Mouse (Mus musculus) natural killer cell, adult 2 months (primary cell): Measurements from ENCODE around the gene Mdm2.
A peak's percentile ranks its signal among the peaks of the same experiment; 100 is the strongest.
"Not testable (repeated sequence)": the region's sequence is repeated elsewhere in the genome, so short reads cannot be mapped to it uniquely, and the experiment has no call there.

Experiments used
- DNase-seq, 2 experiments: peaks; one replicate each; pipeline ENCODE4 v3.0.0; 2022; ENCODE audit warnings: low spot score in 2 of 2

Mdm2 gene

GRCm38 (mm10) chr10:117710604-117711141 is at the start of gene Mdm2:
Gene Mdm2, minus strand, starts transcription at chr10:117710758.
- peak; percentile 93 to 95 for DNase-seq

- no peak for DNase-seq
Measured at GRCm38 (mm10) chr10:117759844-117760630, 49.5 kb upstream of the Mdm2 start.

GRCm38 (mm10) chr10:117758749-117759727 is 48.5 kb upstream of the Mdm2 start:
- DNase-seq, result no peak

GRCm38 (mm10) chr10:117758344-117758743 is 47.8 kb upstream of the Mdm2 start:
- DNase-seq, result not testable (repeated sequence)

GRCm38 (mm10) chr10:117757796-117758342 is 47.3 kb upstream of the Mdm2 start:
- no peak for DNase-seq

- no peak for DNase-seq
Measured at GRCm38 (mm10) chr10:117757259-117757658, 46.7 kb upstream of the Mdm2 start.

- DNase-seq, result no peak
Measured at GRCm38 (mm10) chr10:117756784-117757183, 46.2 kb upstream of the Mdm2 start.

GRCm38 (mm10) chr10:117755799-117756467 is 45.4 kb upstream of the Mdm2 start:
- no peak for DNase-seq

GRCm38 (mm10) chr10:117755086-117755798 is 44.7 kb upstream of the Mdm2 start:
- peak; percentile 6 to 12 for DNase-seq

GRCm38 (mm10) chr10:117754609-117754940 is 44.0 kb upstream of the Mdm2 start:
- DNase-seq, result no peak

- DNase-seq, result no peak
Measured at GRCm38 (mm10) chr10:117753711-117754608, 43.4 kb upstream of the Mdm2 start.

- no peak for DNase-seq
Measured at GRCm38 (mm10) chr10:117752851-117753647, 42.5 kb upstream of the Mdm2 start.

- DNase-seq, result no peak
Measured at GRCm38 (mm10) chr10:117752304-117752821, 41.8 kb upstream of the Mdm2 start.

GRCm38 (mm10) chr10:117751744-117752143 is 41.2 kb upstream of the Mdm2 start:
- no peak for DNase-seq

GRCm38 (mm10) chr10:117751282-117751610 is 40.7 kb upstream of the Mdm2 start:
- no peak for DNase-seq

GRCm38 (mm10) chr10:117750529-117751281 is 40.1 kb upstream of the Mdm2 start:
- DNase-seq, result no peak

- DNase-seq, result no peak
Measured at GRCm38 (mm10) chr10:117749787-117750343, 39.3 kb upstream of the Mdm2 start.
